Mouse (Mus musculus) CD4-positive, CD25-positive, alpha-beta regulatory T cell, adult 2 months (primary cell): Measurements from ENCODE around the gene Atf6.

Experiments
- DNase-seq: peaks from one replicate; pipeline ENCODE4 v3.0.0-alpha.2; 2012; ENCODE audit warnings: low read depth, low spot score

Atf6 gene

DNA sequence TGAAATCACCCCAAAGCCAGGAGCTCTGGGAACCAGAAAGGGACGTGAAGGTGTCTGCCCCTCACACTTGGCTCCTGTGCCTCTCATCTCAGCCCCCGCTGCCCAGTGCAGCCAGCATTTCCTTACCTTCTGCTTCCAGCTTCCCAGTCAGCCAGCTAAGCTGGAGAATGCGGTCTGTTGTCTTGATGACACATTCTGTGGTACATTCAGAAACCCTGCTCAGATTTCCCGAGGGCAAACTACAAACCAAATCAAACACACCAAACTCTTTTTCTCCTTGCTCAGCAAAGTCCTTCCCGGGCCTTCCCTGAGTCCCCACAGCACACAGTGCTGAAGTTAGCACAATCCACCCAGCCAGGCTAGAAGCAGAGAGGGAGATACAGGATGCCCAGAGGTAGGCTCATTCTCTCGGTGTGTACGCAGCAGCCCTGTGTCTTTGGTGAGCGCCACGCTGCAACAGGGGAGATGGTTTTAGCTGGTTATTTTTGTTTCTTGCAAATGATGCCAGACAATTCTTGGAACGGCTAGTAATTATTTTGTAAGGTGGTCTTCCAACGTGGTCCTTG lies 202.9 kb downstream of the Atf6 start:
- DNase-seq = no peak

DNA sequence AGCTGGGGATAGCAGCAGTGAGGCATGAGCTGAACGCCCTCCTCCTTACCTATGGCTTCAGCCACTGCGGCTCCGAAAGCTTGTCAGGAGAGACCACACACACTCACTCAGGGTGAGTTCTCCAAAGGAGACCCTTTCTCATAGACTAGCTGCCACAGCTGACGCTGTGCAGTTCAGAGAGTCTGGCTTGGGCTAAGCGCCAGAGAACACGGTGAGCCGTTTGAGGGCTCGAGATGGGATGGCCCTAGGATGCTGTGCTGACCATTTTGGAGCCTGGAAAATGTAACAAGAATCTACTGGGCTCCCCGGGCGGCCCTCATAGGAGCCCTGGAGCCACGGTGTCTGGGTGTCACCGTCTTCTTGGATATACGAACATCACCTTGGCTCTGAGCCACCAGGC lies 208.3 kb downstream of the Atf6 start:
- DNase-seq = no peak

GRCm38 (mm10) chr1:170657643-170658314 lies 209.8 kb downstream of the Atf6 start:
- no peak for DNase-seq

GRCm38 (mm10) chr1:170657228-170657521 lies 210.4 kb downstream of the Atf6 start:
- no peak for DNase-seq

- DNase-seq = no peak
These were observed 210.9 kb downstream of the Atf6 start for GRCm38 (mm10) chr1:170656518-170657227.

GRCm38 (mm10) chr1:170655280-170655917 lies 212.2 kb downstream of the Atf6 start:
- DNase-seq = no peak
